Mouse (Mus musculus) cerebellum, adult (tissue): ENCODE measurements around the gene Hdx.

Source experiments
- ATAC-seq: cut with Nextera tagmentation; 2 replicates; pipeline ENCODE4 v1.9.2; 2017; ENCODE audit warnings: mild to moderate bottlenecking, moderate library complexity, mixed read lengths; ENCODE audit not compliant: insufficient number of reproducible peaks, low FRiP score, low TSS enrichment

The Hdx gene

GRCm38 (mm10) chrX:111696356-111697282 is at the start of gene Hdx:
Gene Hdx, minus strand, starts transcription at chrX:111697079.
- peak; percentile 93 for ATAC-seq

DNA sequence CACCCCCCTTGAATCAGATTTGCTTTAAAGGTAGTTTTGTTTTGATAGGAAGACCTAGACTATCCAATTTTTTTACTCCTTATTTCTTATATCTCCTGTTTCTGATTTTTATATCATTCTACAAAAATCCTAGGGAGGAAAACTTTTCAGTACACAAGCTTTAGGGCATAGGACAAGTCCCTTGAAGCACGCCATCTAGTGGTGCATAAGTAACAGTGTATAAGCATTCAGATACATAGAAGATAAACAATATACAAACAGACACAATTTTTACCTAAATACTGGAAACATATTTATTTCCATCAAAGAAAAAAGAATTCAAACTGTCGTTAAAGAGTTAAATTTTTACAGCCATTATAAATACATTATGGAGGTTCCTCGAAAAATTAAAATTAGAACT is 11.2 kb downstream of the Hdx start:
- no peak for ATAC-seq

DNA sequence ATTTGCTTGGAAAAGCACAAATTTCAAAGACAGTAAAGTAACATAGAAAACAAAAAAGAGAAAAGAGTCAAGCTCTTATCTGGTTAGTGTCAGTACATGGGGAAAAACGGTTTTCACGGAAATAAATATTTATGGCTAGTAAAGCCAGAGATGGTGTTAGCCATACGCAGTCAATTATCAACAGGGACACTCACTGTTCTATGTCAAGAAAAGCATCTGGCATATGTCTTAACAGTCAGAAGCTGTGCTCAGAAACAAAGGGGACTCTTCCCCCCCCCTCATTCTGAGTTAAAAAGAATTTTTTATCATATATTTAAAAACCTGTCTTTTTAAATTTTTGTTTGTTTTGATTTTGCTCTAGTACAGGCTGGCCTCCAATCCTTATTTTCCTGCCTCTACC is 25.2 kb downstream of the Hdx start:
- ATAC-seq, result no peak

- ATAC-seq, result no peak
Observed at GRCm38 (mm10) chrX:111660381-111660780, 36.5 kb downstream of the Hdx start.

GRCm38 (mm10) chrX:111658671-111659070 is 38.2 kb downstream of the Hdx start:
- ATAC-seq, result no peak

DNA sequence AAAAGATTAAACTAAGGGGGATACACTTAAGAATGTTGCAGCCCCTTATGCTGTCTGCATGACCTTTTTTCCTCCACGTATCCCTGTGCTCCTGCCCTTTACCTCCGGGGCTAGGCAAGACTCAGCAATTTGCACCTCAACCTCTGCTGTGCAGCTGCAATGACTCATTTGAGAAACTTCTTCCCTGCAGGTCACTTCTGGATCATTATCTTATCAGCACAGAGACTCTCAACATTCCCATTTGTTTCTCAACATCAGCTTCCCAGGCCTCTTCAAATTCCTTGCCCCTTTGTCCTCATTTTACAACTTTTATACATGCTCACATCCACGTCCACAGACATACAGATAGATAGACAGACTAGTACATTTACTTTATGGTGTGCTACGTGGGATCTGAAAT is 51.9 kb downstream of the Hdx start:
- ATAC-seq, result no peak

DNA sequence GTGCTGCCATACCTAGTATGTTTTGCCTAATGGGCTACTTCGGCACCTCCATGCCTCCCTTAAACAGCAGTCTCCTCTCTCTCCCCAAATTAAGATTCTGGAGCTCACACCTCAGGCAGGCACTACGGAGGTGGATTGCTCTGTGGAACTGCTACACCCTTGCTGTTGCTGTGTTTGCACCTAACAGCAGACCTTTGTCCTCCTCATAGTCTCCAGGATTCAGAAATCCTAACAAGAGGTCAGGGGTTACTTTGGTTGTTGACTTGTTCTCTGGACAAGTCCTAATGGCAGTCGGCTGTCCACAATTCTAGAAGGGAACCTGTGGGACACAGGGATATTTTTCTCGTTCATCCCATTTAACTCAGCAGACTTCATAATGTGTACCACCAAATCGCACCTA is 56.3 kb downstream of the Hdx start:
- no peak for ATAC-seq

- ATAC-seq, result no peak
Observed at GRCm38 (mm10) chrX:111597631-111598161, 99.2 kb downstream of the Hdx start.

DNA sequence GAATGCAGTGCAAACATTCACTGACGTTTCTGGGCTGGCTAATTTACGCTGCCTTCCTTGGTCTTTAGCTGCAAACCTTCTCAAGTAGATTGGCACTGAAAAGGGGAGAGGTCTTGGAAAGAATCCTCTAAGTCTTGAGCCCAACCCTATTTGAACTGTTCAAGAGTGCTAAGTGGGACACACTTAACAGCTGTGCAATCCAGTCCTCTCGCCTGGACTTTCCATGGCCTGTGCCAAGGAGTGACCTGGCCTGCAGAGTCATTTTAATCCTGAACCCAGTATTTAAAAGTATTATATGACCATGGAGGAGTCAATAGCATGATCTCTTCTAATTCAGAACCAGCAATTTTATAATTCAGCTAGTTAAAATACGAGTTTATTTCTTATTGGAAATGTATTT is 109.3 kb downstream of the Hdx start:
- no peak for ATAC-seq

DNA sequence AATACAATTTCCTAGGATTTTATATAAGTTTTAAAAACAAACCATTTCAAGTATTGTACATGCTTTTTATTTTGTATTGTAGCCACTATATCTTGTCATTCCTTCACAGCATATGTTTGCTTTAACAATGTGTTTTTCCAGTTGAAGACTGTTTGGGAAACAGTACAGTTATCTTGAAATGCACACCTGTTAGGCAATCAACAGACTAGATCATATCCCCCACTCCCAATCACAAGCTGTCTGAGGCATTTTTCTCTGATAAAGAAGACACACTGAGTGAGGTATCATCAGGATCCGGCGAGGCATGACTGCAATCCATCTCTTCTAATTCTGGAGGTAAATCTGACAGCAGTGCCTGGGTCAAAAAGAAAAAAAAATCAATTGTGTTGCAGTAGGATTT is 119.8 kb downstream of the Hdx start:
- no peak for ATAC-seq

GRCm38 (mm10) chrX:111537859-111538258 is 159.0 kb downstream of the Hdx start, which contains the start of gene Rps6ka6:
Gene Rps6ka6, minus strand, starts transcription at chrX:111537959.
- no peak for ATAC-seq
